Mouse (Mus musculus) thymus, adult 2 months (tissue): Measurements from ENCODE around the gene Msi2. TPM values are rescaled to one million over a fixed set of nuclear protein-coding genes. Genes with fewer than 3 reads are reported as not detected.

Experiments
- DNase-seq: peaks from one replicate; pipeline ENCODE4 v3.0.0; 2021
- H3K27ac ChIP-seq: fragments of 200-500 bp; 2 replicates; pipeline ENCODE4 v1.5.1; 2012; ENCODE audit warnings: low read length, control low read depth; ENCODE audit not compliant: control insufficient read depth, insufficient read depth
- H3K27me3 ChIP-seq: fragments of 200-500 bp; 2 replicates; pipeline ENCODE4 v1.6.1; 2012; ENCODE audit warnings: mild to moderate bottlenecking, low read length, moderate library complexity, mixed read lengths; ENCODE audit not compliant: control insufficient read depth, insufficient read depth
- H3K36me3 ChIP-seq: fragments of 200-500 bp; 2 replicates; pipeline ENCODE4 v1.6.1; 2012; ENCODE audit warnings: mild to moderate bottlenecking, low read length, moderate library complexity; ENCODE audit not compliant: control insufficient read depth, insufficient read depth
- H3K4me1 ChIP-seq: fragments of 200-500 bp; replicated peaks from 2 replicates; pipeline ENCODE4 v1.6.1; 2012; ENCODE audit warnings: low read length; ENCODE audit not compliant: control insufficient read depth, insufficient read depth
- H3K4me3 ChIP-seq: fragments of 200-500 bp; 2 replicates; pipeline ENCODE4 v1.5.1; 2012; ENCODE audit warnings: mild to moderate bottlenecking, low read length, control low read depth, moderate library complexity; ENCODE audit not compliant: control insufficient read depth, insufficient read depth
- CTCF ChIP-seq: fragments of 200-500 bp; IDR thresholded peaks from 2 replicates; pipeline ENCODE4 v1.5.1; 2012; ENCODE audit warnings: mild to moderate bottlenecking, control low read depth, low read length, moderate library complexity, borderline replicate concordance; ENCODE audit not compliant: control insufficient read depth, poor library complexity, insufficient read depth; ENCODE audit errors: extremely low read depth
- POLR2A ChIP-seq: fragments of 200-500 bp; IDR thresholded peaks from 2 replicates; pipeline ENCODE4 v1.6.1; 2012; ENCODE audit warnings: mild to moderate bottlenecking, low read length, control low read depth, moderate library complexity; ENCODE audit not compliant: control insufficient read depth, poor library complexity, insufficient read depth; ENCODE audit errors: extremely low read depth
- WGBS: fragments of 180-500 bp; shearing (Covaris S2); methylation state at CpG from one replicate; pipeline ENCODE4 v1.1.7; 2018; 5-methylcytosine and 5-hydroxymethylcytosine counted together
- polyA plus RNA-seq: library from polyadenylated mRNA; depleted of rRNA; stranded (reverse); fragments of >200 nt; gene quantifications from 2 replicates; pipeline ENCODE4 v1.2.3, GENCODE M21; 2012

Msi2 gene
- polyA plus RNA-seq, 1 experiment: 51.3 TPM

GRCm38 (mm10) chr11:88356016-88356415, 362.3 kb downstream of the Msi2 start:
- DNase-seq: no peak
- WGBS: 93% methylated on average over 12 of the region's 12 CpGs
- H3K4me3 ChIP-seq: no peak overlapping the region
- no peaks in the 10 kb centered on the region for H3K36me3 ChIP-seq
- no peak for TF ChIP-seq CTCF
- TF ChIP-seq POLR2A: no peak
- H3K4me1 ChIP-seq: no peaks in the 10 kb centered on the region
- no peaks in the 10 kb centered on the region for H3K27me3 ChIP-seq
- H3K27ac ChIP-seq: no peak overlapping the region

- Histone ChIP-seq H3K27me3 (no peaks in the 10 kb centered on the region), H3K4me3 (no peak overlapping the region), H3K27ac (no peak overlapping the region), H3K4me1 (no peaks in the 10 kb centered on the region), H3K36me3 (no peaks in the 10 kb centered on the region)
- 99% methylated on average over 9 of the region's 9 CpGs for WGBS
- no peak for DNase-seq
- TF ChIP-seq CTCF: no peak
- no peak for TF ChIP-seq POLR2A
Measured at GRCm38 (mm10) chr11:88354771-88355170, 363.5 kb downstream of the Msi2 start.

- 97% methylated on average over 3 of the region's 3 CpGs for WGBS
- no peak for TF ChIP-seq CTCF
- no peak for TF ChIP-seq POLR2A
- no peaks in the 10 kb centered on the region for H3K27me3 ChIP-seq
- H3K27ac ChIP-seq: no peak overlapping the region
- H3K36me3 ChIP-seq: peaks cover 13% of the 10 kb centered on the region
- no peaks in the 10 kb centered on the region for H3K4me1 ChIP-seq
- no peak for DNase-seq
- H3K4me3 ChIP-seq: no peak overlapping the region
Measured at GRCm38 (mm10) chr11:88351722-88352473, 366.4 kb downstream of the Msi2 start.

DNA sequence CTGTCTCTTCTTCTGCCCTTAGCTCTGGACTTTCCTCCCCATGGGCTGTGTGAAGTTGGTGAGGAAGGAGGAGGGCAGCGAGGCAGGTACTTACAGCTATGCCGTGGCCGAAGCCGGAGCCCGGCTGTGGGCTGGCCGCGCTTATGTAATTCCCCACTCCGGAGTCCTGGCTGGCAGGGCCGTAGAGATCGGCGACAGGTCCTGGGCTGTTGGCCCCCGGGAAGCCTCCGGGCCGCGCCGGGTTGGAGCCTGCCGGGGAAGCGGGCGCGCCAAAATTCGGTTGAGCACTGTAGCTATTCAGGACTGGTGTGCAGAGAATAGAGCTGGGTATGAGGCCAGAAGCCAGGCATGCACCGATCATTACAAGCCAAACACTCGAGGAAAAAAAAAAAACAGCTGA, 369.6 kb downstream of the Msi2 start:
- peaks cover 13% of the 10 kb centered on the region for H3K36me3 ChIP-seq
- no peaks in the 10 kb centered on the region for H3K4me1 ChIP-seq
- no peak for DNase-seq
- H3K27me3 ChIP-seq: no peaks in the 10 kb centered on the region
- H3K27ac ChIP-seq: no peak overlapping the region
- H3K4me3 ChIP-seq: no peak overlapping the region
- WGBS: 97% methylated on average over 23 of the region's 23 CpGs
- TF ChIP-seq POLR2A (no peak), CTCF (no peak)

DNA sequence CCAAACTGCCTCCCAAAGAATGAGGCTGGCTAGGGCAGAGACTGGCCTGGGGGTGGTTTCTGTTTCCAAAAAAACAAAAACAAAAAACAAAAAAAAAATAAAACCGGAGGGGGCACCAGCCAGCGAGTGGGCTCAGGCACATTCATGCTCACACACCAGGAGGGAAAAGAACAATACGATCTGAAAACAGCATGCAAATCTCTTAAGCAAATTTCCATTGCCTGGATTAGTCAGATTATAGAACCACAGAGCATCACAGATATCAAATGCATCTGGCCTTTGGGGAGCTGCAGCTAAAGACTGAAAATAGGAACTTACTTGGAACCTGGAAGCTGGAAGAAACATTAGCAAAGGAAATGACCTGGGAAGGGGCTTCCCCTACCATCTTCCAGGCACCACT, 370.3 kb downstream of the Msi2 start:
- no peak for TF ChIP-seq POLR2A
- TF ChIP-seq CTCF: no peak

GRCm38 (mm10) chr11:88346066-88346465, 372.2 kb downstream of the Msi2 start:
- TF ChIP-seq CTCF (no peak), POLR2A (no peak)
- H3K27ac ChIP-seq: no peak overlapping the region
- no peak for DNase-seq
- 91% methylated on average over 5 of the region's 5 CpGs for WGBS
- no peaks in the 10 kb centered on the region for H3K4me1 ChIP-seq
- no peak overlapping the region for H3K4me3 ChIP-seq
- H3K27me3 ChIP-seq: no peaks in the 10 kb centered on the region
- H3K36me3 ChIP-seq: peaks cover 13% of the 10 kb centered on the region

More for the DNA sequence above, 370.3 kb downstream of the Msi2 start:
- WGBS: 96% methylated on average over 3 of the region's 3 CpGs
- Histone ChIP-seq H3K27me3 (no peaks in the 10 kb centered on the region), H3K27ac (no peak overlapping the region), H3K4me1 (no peaks in the 10 kb centered on the region), H3K36me3 (peaks cover 13% of the 10 kb centered on the region), H3K4me3 (no peak overlapping the region)
- DNase-seq: no peak
